Mouse (Mus musculus) liver, adult 2 months (tissue): ENCODE results near the gene Gm17268. TPM values are rescaled to one million over a fixed set of nuclear protein-coding genes. Genes with fewer than 3 reads are reported as not detected.
A peak's percentile ranks its signal among the peaks of the same experiment; 100 is the strongest.

Experiments
- DNase-seq: peaks from one replicate; pipeline ENCODE4 v3.0.0-alpha.2; 2011; ENCODE audit warnings: low read depth, low spot score; ENCODE audit errors: extremely low read depth
- H3K27ac ChIP-seq: fragments of 200-500 bp; replicated peaks from 2 replicates; pipeline ENCODE4 v1.5.1; 2012; ENCODE audit warnings: low read depth, mild to moderate bottlenecking, control low read depth, inconsistent platforms, low read length; ENCODE audit not compliant: insufficient read depth
- H3K27me3 ChIP-seq: fragments of 200-500 bp; 2 replicates; pipeline ENCODE4 v1.6.1; 2012; ENCODE audit warnings: mild to moderate bottlenecking, moderate library complexity, low read length, inconsistent platforms; ENCODE audit not compliant: control insufficient read depth, insufficient read depth
- H3K36me3 ChIP-seq: fragments of 200-500 bp; 2 replicates; pipeline ENCODE4 v1.6.1; 2012; ENCODE audit warnings: low read length, inconsistent platforms; ENCODE audit not compliant: control insufficient read depth, insufficient read depth
- H3K4me1 ChIP-seq: fragments of 200-500 bp; 2 replicates; pipeline ENCODE4 v1.6.1; 2011; ENCODE audit warnings: low read length; ENCODE audit not compliant: control insufficient read depth, insufficient read depth
- H3K4me3 ChIP-seq: fragments of 200-500 bp; 2 replicates; pipeline ENCODE4 v1.5.1; 2011; ENCODE audit warnings: low read depth, mild to moderate bottlenecking, control low read depth, low read length, moderate library complexity; ENCODE audit not compliant: insufficient read depth
- H3K79me2 ChIP-seq: fragments of 200-500 bp; 2 replicates; pipeline ENCODE4 v1.6.1; 2012; ENCODE audit warnings: inconsistent platforms, mild to moderate bottlenecking, low read length, moderate library complexity; ENCODE audit not compliant: control insufficient read depth, insufficient read depth
- H3K9ac ChIP-seq: fragments of 200-500 bp; 2 replicates; pipeline ENCODE4 v1.6.1; 2012; ENCODE audit warnings: low read depth, mild to moderate bottlenecking, control low read depth, inconsistent platforms, low read length
- CTCF ChIP-seq: fragments of 200-500 bp; IDR thresholded peaks from 2 replicates; pipeline ENCODE4 v1.5.1; 2011; ENCODE audit warnings: low read depth, low read length, control low read depth
- POLR2A ChIP-seq: fragments of 200-500 bp; IDR thresholded peaks from 2 replicates; pipeline ENCODE4 v1.6.1; 2011; ENCODE audit warnings: low read length, control low read depth; ENCODE audit not compliant: insufficient read depth; ENCODE audit errors: extremely low read depth
- WGBS: fragments of 180-500 bp; shearing (Covaris S2); methylation state at CpG from one replicate; pipeline ENCODE4 v1.1.7; 2018; 5-methylcytosine and 5-hydroxymethylcytosine counted together
- polyA plus RNA-seq: library from polyadenylated mRNA; depleted of rRNA; stranded (reverse); fragments of >200 nt; gene quantifications from 2 replicates; pipeline ENCODE4 v1.2.3, GENCODE M21; 2012
- total RNA-seq: library from RNA; depleted of rRNA; stranded (reverse); fragments of >200 nt; gene quantifications from 2 replicates; pipeline ENCODE4 v1.2.3, GENCODE M21; 2014

Gm17268 gene
- total and polyA plus RNA-seq, 2 experiments: not detected

- Histone ChIP-seq H3K4me1 (peaks cover 32% of the 10 kb centered on the region), H3K9ac (no peak overlapping the region), H3K4me3 (no peak overlapping the region), H3K36me3 (no peaks in the 10 kb centered on the region), H3K27ac (no peak overlapping the region; the same call in 1 of the 2 replicates), H3K27me3 (no peaks in the 10 kb centered on the region), H3K79me2 (no peaks in the 10 kb centered on the region)
- DNase-seq: peak; percentile 91
- TF ChIP-seq CTCF (no peak), POLR2A (no peak)
- 15% methylated on average over 2 of the region's 2 CpGs for WGBS
Observed at GRCm38 (mm10) chr11:82015066-82015465, 23.3 kb downstream of the Gm17268 start.

GRCm38 (mm10) chr11:82013756-82014155 is 24.6 kb downstream of the Gm17268 start:
- Histone ChIP-seq H3K27ac (no peak overlapping the region), H3K36me3 (no peaks in the 10 kb centered on the region), H3K79me2 (no peaks in the 10 kb centered on the region), H3K27me3 (no peaks in the 10 kb centered on the region), H3K4me1 (peaks cover 24% of the 10 kb centered on the region), H3K4me3 (no peak overlapping the region), H3K9ac (no peak overlapping the region)
- no peak for TF ChIP-seq POLR2A
- no peak for TF ChIP-seq CTCF
- no peak for DNase-seq
- WGBS: 77% methylated on average over 1 of the region's 1 CpGs

- Histone ChIP-seq H3K4me3 (no peak overlapping the region), H3K4me1 (peaks cover 27% of the 10 kb centered on the region), H3K36me3 (no peaks in the 10 kb centered on the region), H3K27ac (no peak overlapping the region), H3K9ac (no peak overlapping the region), H3K27me3 (no peaks in the 10 kb centered on the region), H3K79me2 (no peaks in the 10 kb centered on the region)
- 74% methylated on average over 8 of the region's 8 CpGs for WGBS
- TF ChIP-seq CTCF: no peak
- DNase-seq: no peak
Observed at GRCm38 (mm10) chr11:82011411-82012193, 26.8 kb downstream of the Gm17268 start.

GRCm38 (mm10) chr11:82010115-82010514 is 28.2 kb downstream of the Gm17268 start:
- TF ChIP-seq CTCF (no peak), POLR2A (no peak)
- Histone ChIP-seq H3K4me3 (no peak overlapping the region), H3K4me1 (peaks cover 20% of the 10 kb centered on the region), H3K36me3 (no peaks in the 10 kb centered on the region), H3K27me3 (no peaks in the 10 kb centered on the region), H3K79me2 (no peaks in the 10 kb centered on the region), H3K9ac (no peak overlapping the region), H3K27ac (no peak overlapping the region)
- DNase-seq: no peak
- 93% methylated on average over 3 of the region's 3 CpGs for WGBS

GRCm38 (mm10) chr11:82006796-82007423 is 31.5 kb downstream of the Gm17268 start:
- Histone ChIP-seq H3K79me2 (no peaks in the 10 kb centered on the region), H3K9ac (peak overlapping the region; percentile 50; the same call in 1 of the 2 replicates), H3K4me3 (no peak overlapping the region; the same call in 1 of the 2 replicates), H3K36me3 (no peaks in the 10 kb centered on the region), H3K27ac (peak overlapping the region; percentile 69; the same call in 1 of the 2 replicates), H3K27me3 (no peaks in the 10 kb centered on the region), H3K4me1 (peaks cover 15% of the 10 kb centered on the region)
- DNase-seq: peak; percentile 83
- no peak for TF ChIP-seq POLR2A
- TF ChIP-seq CTCF: no peak
- 27% methylated on average over 12 of the region's 12 CpGs for WGBS

GRCm38 (mm10) chr11:82004810-82005209 is 33.6 kb downstream of the Gm17268 start:
- WGBS: 73% methylated on average over 2 of the region's 2 CpGs
- no peak for TF ChIP-seq POLR2A
- TF ChIP-seq CTCF: no peak
- DNase-seq: peak; percentile 25
- Histone ChIP-seq H3K27ac (no peak overlapping the region), H3K27me3 (no peaks in the 10 kb centered on the region), H3K4me1 (peaks cover 5% of the 10 kb centered on the region), H3K79me2 (no peaks in the 10 kb centered on the region), H3K36me3 (no peaks in the 10 kb centered on the region), H3K9ac (no peak overlapping the region), H3K4me3 (no peak overlapping the region)
